Mouse (Mus musculus) spleen, adult 2 months (tissue): Measurements from ENCODE around the gene Tmem212.

Experiments used
- CTCF ChIP-seq: fragments of 200-500 bp; IDR thresholded peaks from 2 replicates; pipeline ENCODE4 v1.5.1; 2011; ENCODE audit warnings: mild to moderate bottlenecking, inconsistent platforms; ENCODE audit not compliant: insufficient read depth, insufficient read length, insufficient replicate concordance; ENCODE audit errors: extremely low read depth
- POLR2A ChIP-seq: fragments of 200-500 bp; IDR thresholded peaks from 2 replicates; pipeline ENCODE4 v1.6.1; 2011; ENCODE audit warnings: low read depth, low read length, inconsistent platforms

DNA sequence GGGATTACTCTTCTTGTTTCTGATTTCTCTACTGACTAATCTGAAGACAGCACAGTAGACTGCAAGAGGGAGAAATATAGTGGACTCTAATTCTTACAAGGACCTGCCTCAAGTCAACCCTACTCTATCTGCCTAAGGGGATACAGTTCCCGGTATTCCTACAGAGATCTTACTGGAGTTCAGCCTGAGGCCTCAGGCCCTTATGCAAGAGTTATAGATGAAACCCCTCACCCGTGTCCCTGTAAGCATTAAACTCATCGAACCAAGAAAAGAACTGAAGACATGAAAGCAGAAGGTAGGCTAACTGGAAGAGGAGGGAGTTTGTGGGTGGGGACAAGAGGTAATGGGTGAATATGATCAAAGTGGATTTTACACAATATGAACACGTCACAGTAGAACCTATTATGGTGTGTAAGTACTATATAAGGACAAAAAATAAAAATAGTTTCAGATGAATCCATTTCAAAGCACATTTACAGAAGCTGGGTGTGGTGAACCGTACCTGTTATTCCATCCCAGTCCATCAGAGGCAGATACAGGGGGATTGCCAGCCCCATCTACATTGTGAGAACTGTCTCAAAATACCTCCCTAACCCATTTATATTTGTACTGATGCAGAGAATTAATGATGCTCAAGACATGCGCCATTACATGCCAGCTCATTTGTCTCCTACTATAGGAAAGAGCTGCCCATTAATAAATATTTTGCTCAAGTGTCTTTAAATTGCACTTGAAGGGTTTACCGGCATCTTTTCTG, 17.1 kb downstream of the Tmem212 start:
- TF ChIP-seq POLR2A (no peak), CTCF (no peak)
